Mouse (Mus musculus): ENCODE measurements around the gene Tbc1d2.

DNA sequence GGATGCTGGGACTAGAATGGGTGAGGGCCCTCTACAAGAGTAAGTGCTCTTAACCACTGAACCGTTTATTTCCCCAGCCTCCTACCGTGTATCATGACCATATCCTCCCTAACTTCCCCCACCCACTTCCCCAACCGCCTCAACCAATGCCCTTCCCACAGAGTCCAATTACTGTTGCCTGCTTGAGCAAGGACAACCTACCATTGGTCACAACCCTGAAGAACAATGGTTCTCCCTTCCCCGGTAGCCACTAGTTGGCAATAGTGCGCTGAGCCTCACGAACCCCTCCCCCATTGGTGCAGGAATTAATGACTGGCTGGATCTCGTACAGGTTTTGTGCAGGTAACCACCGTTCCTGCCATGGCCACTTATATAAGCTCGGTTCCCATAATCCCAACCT, 19.6 kb downstream of the Tbc1d2 start:
- TF ChIP-seq EP300 (IDR thresholded peaks at IDR 0.05; ENCODE audit: low read depth) (no peak), CTCF (IDR thresholded peaks at IDR 0.05; ENCODE audit: low read depth) (peak; percentile 53)
